Mouse (Mus musculus): ENCODE measurements at regions not wholly inside any gene's neighbourhood (a gene's known extent, or its start where the extent isn't known, plus 50 kb on each side); places are given as distances from the start of the nearest gene placed in this dataset.
"Not testable (repeated sequence)": the region's sequence is repeated elsewhere in the genome, so short reads cannot be mapped to it uniquely, and the experiment has no call there.

- not testable (repeated sequence) for TF ChIP-seq CTCF (IDR thresholded peaks at IDR 0.05; ENCODE audit: extremely low read depth, insufficient read length, insufficient replicate concordance, low read depth, low read length); POLR2A (IDR thresholded peaks at IDR 0.05; ENCODE audit: low read depth, low read length)
These were observed 146.3 kb upstream of the Ppp2r2d start for GRCm38 (mm10) chr7:138699599-138699998.

All from small intestine, adult 2 months (tissue).